Mouse (Mus musculus): ENCODE data around the gene Anxa5. TPM values are rescaled to one million over a fixed set of nuclear protein-coding genes. Genes with fewer than 3 reads are reported as not detected.

Gene Anxa5
- total and polyA plus RNA-seq, 3 experiments, result 30.8 to 47.1 (median 43.4) TPM

GRCm38 (mm10) chr3:36476261-36477155 lies 814 bp upstream of the Anxa5 start:
- H3K27ac ChIP-seq (ENCODE audit: insufficient read depth, low read depth), result no peak overlapping the region
- peak overlapping the region; percentile 49 for H3K9ac ChIP-seq (ENCODE audit: insufficient read depth, low read depth)
- peaks cover 5 to 27% of the 10 kb centered on the region in 2 experiments; a peak in 3 of 4 replicates for H3K4me1 ChIP-seq (ENCODE audit: control insufficient read depth in 1 of 2, insufficient read depth in 2 of 2)
- H3K9me3 ChIP-seq (replicated peaks; ENCODE audit: low read length), result no peaks in the 10 kb centered on the region
- H3K4me2 ChIP-seq (ENCODE audit: insufficient read depth, low read depth, poor library complexity, severe bottlenecking), result peak overlapping the region; percentile 72
- H3K27me3 ChIP-seq (replicated peaks), result no peaks in the 10 kb centered on the region
- H3K36me3 ChIP-seq (replicated peaks in 1 of 2; ENCODE audit: control insufficient read depth in 1 of 2, insufficient read depth in 1 of 2, low read length in 1 of 2), result no peaks in the 10 kb centered on the region
- TF ChIP-seq IRF4 (IDR thresholded peaks at IDR 0.05; ENCODE audit: low read depth, low read length) (0 out of 2 replicates have a peak, but pooled peaks have one; percentile 17), ETS1 (conservative IDR thresholded peaks at IDR 0.05; ENCODE audit: low read depth, low read length) (no peak)
- H3K79me2 ChIP-seq (replicated peaks; ENCODE audit: control insufficient read depth, extremely low read depth, insufficient read depth, poor library complexity, severe bottlenecking), result no peaks in the 10 kb centered on the region
- in situ Hi-C loops (cut with MboI; ENCODE audit: low pct_ligation_motif_present, low pct_unique_long_range_greater_than_20kb, low sequenced_read_pairs) (no loop called here), dilution Hi-C loops (cut with MboI; ENCODE audit: extremely low pct_ligation_motif_present, extremely low pct_unique_long_range_greater_than_20kb, low sequenced_read_pairs) (no loop called here)
- no peak for DNase-seq (ENCODE audit: extremely low read depth)
- peak overlapping the region; percentile 60 to 93 (median 72) for H3K4me3 ChIP-seq (replicated peaks in 1 of 3; ENCODE audit: low read depth in 2 of 3, low read length in 2 of 3, poor library complexity in 1 of 3)

GRCm38 (mm10) chr3:36474938-36475483 lies 683 bp downstream of the Anxa5 start:
- in situ Hi-C loops (cut with MboI; ENCODE audit: low pct_ligation_motif_present, low pct_unique_long_range_greater_than_20kb, low sequenced_read_pairs) (no loop called here), dilution Hi-C loops (cut with MboI; ENCODE audit: extremely low pct_ligation_motif_present, extremely low pct_unique_long_range_greater_than_20kb, low sequenced_read_pairs) (no loop called here)
- H3K27me3 ChIP-seq (replicated peaks), result no peaks in the 10 kb centered on the region
- DNase-seq (ENCODE audit: extremely low read depth), result no peak
- H3K4me1 ChIP-seq (ENCODE audit: control insufficient read depth in 1 of 2, insufficient read depth in 2 of 2), result peaks cover 5 to 19% of the 10 kb centered on the region in 2 experiments; a peak in 3 of 4 replicates
- H3K79me2 ChIP-seq (replicated peaks; ENCODE audit: control insufficient read depth, extremely low read depth, insufficient read depth, poor library complexity, severe bottlenecking), result no peaks in the 10 kb centered on the region
- no peaks in the 10 kb centered on the region for H3K9me3 ChIP-seq (replicated peaks; ENCODE audit: low read length)
- peak overlapping the region; percentile 60 to 93 (median 72) for H3K4me3 ChIP-seq (replicated peaks in 1 of 3; ENCODE audit: low read depth in 2 of 3, low read length in 2 of 3, poor library complexity in 1 of 3)
- peak overlapping the region; percentile 44 for H3K9ac ChIP-seq (ENCODE audit: insufficient read depth, low read depth)
- peak overlapping the region; percentile 9 for H3K4me2 ChIP-seq (ENCODE audit: insufficient read depth, low read depth, poor library complexity, severe bottlenecking)
- peaks cover 0 to 2% of the 10 kb centered on the region in 2 experiments for H3K36me3 ChIP-seq (replicated peaks in 1 of 2; ENCODE audit: control insufficient read depth in 1 of 2, insufficient read depth in 1 of 2, low read length in 1 of 2)
- no peak overlapping the region for H3K27ac ChIP-seq (ENCODE audit: insufficient read depth, low read depth)
- TF ChIP-seq SIN3A (IDR thresholded peaks at IDR 0.05; ENCODE audit: low read length) (peak; percentile 31), MAZ (IDR thresholded peaks at IDR 0.05; ENCODE audit: low read depth, low read length) (no peak; the same call in 1 of the 2 replicates), CHD1 (IDR thresholded peaks at IDR 0.05; ENCODE audit: low read depth, low read length) (peak; percentile 86; the same call in 1 of the 2 replicates)

- no peaks in the 10 kb centered on the region for H3K9me3 ChIP-seq (replicated peaks; ENCODE audit: low read length)
- peak overlapping the region in 1 of 3 experiments; percentile 93 for H3K4me3 ChIP-seq (replicated peaks in 1 of 3; ENCODE audit: low read depth in 2 of 3, low read length in 2 of 3, poor library complexity in 1 of 3)
Measured at GRCm38 (mm10) chr3:36474421-36474820, 1.3 kb downstream of the Anxa5 start.

More at GRCm38 (mm10) chr3:36474421-36474820, 1.3 kb downstream of the Anxa5 start:
- no peak for DNase-seq (ENCODE audit: extremely low read depth)
- Histone ChIP-seq H3K4me2 (ENCODE audit: insufficient read depth, low read depth, poor library complexity, severe bottlenecking) (peak overlapping the region; percentile 9; the same call in 1 of the 2 replicates), H3K79me2 (replicated peaks; ENCODE audit: control insufficient read depth, extremely low read depth, insufficient read depth, poor library complexity, severe bottlenecking) (no peaks in the 10 kb centered on the region), H3K4me1 (ENCODE audit: control insufficient read depth in 1 of 2, insufficient read depth in 2 of 2) (peaks cover 5 to 19% of the 10 kb centered on the region in 2 experiments; a peak in 3 of 4 replicates), H3K36me3 (replicated peaks in 1 of 2; ENCODE audit: control insufficient read depth in 1 of 2, insufficient read depth in 1 of 2, low read length in 1 of 2) (peaks cover 0 to 2% of the 10 kb centered on the region in 2 experiments), H3K27ac (ENCODE audit: insufficient read depth, low read depth) (no peak overlapping the region), H3K9ac (ENCODE audit: insufficient read depth, low read depth) (peak overlapping the region; percentile 44; the same call in 1 of the 2 replicates), H3K27me3 (replicated peaks) (no peaks in the 10 kb centered on the region)
- TF ChIP-seq ETS1 (conservative IDR thresholded peaks at IDR 0.05; ENCODE audit: low read depth, low read length) (no peak), RAD21 (IDR thresholded peaks at IDR 0.05; ENCODE audit: low read depth, low read length) (no peak), USF2 (conservative IDR thresholded peaks at IDR 0.05; ENCODE audit: low read depth, low read length) (no peak), KAT2A (IDR thresholded peaks at IDR 0.05; ENCODE audit: insufficient replicate concordance, low read length) (no peak), MXI1 (IDR thresholded peaks at IDR 0.05; ENCODE audit: low read depth, low read length) (no peak), ZC3H11A (IDR thresholded peaks at IDR 0.05; ENCODE audit: low read depth, low read length) (no peak), HCFC1 (IDR thresholded peaks at IDR 0.05; ENCODE audit: low read depth, low read length) (no peak), E2F4 (IDR thresholded peaks at IDR 0.05; ENCODE audit: insufficient replicate concordance, low read depth, low read length) (no peak), ZNF384 (IDR thresholded peaks at IDR 0.05; ENCODE audit: low read depth, low read length) (no peak), SMC3 (IDR thresholded peaks at IDR 0.05; ENCODE audit: low read depth, low read length) (no peak), IRF4 (IDR thresholded peaks at IDR 0.05; ENCODE audit: low read depth, low read length) (no peak), MAZ (IDR thresholded peaks at IDR 0.05; ENCODE audit: low read depth, low read length) (no peak)
- in situ Hi-C loops (cut with MboI; ENCODE audit: low pct_ligation_motif_present, low pct_unique_long_range_greater_than_20kb, low sequenced_read_pairs), result no loop called here
- dilution Hi-C loops (cut with MboI; ENCODE audit: extremely low pct_ligation_motif_present, extremely low pct_unique_long_range_greater_than_20kb, low sequenced_read_pairs), result no loop called here
